Mouse (Mus musculus) G1E (cell line): ENCODE data around the gene Il1rn.

ENCODE experiments used
- CTCF ChIP-seq: IDR thresholded peaks from 2 replicates; pipeline ENCODE4 v1.5.1; 2012; ENCODE audit warnings: low read depth, low read length, inconsistent platforms, mixed read lengths
- GATA1 ChIP-seq: IDR thresholded peaks from 2 replicates; pipeline ENCODE4 v1.6.1; 2012; ENCODE audit warnings: borderline replicate concordance, low read length, inconsistent platforms, mixed read lengths
- GATA2 ChIP-seq: IDR thresholded peaks from 2 replicates; pipeline ENCODE4 v1.6.1; 2012; ENCODE audit warnings: low read depth, low read length, inconsistent platforms, borderline replicate concordance

DNA sequence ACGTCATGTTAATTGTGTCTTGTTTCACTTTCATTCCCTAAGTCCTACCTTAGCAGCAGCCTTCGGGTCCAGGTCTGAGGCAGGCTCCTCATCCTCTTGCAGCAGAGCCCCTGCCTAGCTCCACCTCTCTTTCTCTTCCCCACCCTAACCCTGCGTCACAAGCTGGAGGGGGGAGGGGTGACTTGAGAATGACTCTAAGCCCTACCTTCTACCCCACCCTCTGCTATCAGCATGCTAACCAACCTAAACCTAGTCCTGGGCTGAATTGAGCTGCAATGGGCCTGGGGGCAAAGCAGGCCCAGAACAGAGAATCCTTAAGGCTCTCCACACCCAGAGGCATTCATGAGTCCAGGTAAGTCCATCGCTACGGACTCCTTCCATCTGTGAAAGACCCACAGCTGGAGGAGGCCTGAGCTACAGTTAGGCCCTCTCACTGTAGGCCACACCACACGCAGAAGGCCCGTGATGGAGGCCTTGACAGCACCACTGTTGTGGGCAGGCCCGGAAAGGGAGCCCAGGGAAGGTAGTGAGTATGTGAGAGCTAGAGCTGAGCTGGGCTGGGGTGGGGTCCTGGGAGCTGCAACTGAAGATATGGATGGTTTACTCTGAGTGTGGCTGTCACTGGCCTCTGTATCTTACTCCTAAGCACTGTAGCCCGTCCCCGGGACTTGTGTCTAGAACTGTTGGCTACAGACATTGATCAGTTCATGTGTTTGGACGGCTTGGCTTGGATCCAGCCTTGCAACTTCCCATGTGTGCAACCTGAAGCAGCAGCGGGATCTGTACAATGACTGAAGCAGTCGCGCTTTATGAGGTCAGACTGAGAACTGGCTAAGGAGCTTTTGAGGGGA is 48.7 kb downstream of the Il1rn start:
- TF ChIP-seq GATA2 (no peak), CTCF (no peak), GATA1 (no peak)
